Mouse (Mus musculus): ENCODE measurements around the gene St6galnac6. TPM values are rescaled to one million over a fixed set of nuclear protein-coding genes. Genes with fewer than 3 reads are reported as not detected.

Gene St6galnac6
- polyA plus RNA-seq, 1 experiment from 2014 or later: 7.0 TPM

DNA sequence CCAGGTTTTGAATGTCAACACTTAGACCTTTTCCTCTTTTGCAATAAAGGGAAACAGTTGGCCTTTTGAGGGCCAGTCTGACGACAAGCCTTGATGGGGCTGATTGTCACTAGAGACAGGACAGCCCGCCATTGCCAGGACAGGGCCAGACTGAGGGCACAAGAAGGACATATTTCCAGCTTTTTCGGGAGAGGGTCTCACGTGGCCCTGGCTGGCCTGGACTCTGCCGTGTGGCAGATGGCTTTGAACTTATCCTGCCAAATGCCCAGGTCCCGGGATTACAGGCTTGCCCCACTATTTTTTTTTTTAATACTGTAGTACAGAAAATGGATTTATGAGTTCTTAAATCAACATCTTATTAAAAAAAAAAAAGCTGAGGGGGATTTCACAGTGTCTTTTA, 8.3 kb upstream of the St6galnac6 start:
- Histone ChIP-seq H3K36me3 (ENCODE audit: control insufficient read depth, insufficient read depth, low read length) (peaks cover 11% of the 10 kb centered on the region; the same call in 1 of the 2 replicates), H3K27me3 (ENCODE audit: control insufficient read depth, insufficient read depth, low read length) (no peaks in the 10 kb centered on the region), H3K4me3 (ENCODE audit: low read length) (no peak overlapping the region), H3K27ac (ENCODE audit: low read depth, low read length) (no peak overlapping the region), H3K4me2 (replicated peaks; ENCODE audit: low read depth, low read length) (no peak overlapping the region), H3K4me1 (ENCODE audit: control insufficient read depth, insufficient read depth, low read length) (peaks cover 12% of the 10 kb centered on the region; the same call in 1 of the 2 replicates), H3K9me3 (ENCODE audit: control insufficient read depth, low read length) (no peaks in the 10 kb centered on the region), H3K9ac (ENCODE audit: low read depth, low read length) (no peak overlapping the region)
- 62% methylated on average over 6 of the region's 6 CpGs for WGBS
- ATAC-seq (ENCODE audit: low FRiP score, low TSS enrichment): no peak

DNA sequence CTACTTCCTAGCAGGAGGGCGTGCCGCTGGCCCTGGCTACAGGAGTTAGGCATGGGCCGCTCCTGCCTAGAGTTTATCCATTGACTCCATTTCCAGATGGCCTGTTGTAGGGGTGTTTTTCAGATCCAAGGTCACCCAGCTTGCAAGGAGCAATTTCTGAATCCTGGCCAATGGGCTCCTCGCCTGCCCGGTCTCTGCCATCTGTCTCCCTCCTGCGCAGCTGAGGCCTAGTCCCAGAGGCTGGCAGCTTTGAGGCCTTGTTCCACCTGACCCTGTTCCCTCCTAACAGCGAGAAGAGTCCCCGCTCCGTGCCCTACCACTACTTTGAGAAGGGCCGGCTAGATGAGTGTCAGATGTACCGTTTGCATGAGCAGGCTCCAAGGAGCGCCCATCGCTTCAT, 2.8 kb upstream of the St6galnac6 start:
- Histone ChIP-seq H3K4me3 (ENCODE audit: low read length) (no peak overlapping the region), H3K36me3 (ENCODE audit: control insufficient read depth, insufficient read depth, low read length) (peaks cover 24% of the 10 kb centered on the region; the same call in 1 of the 2 replicates), H3K9ac (ENCODE audit: low read depth, low read length) (no peak overlapping the region), H3K4me1 (ENCODE audit: control insufficient read depth, insufficient read depth, low read length) (0 out of 2 replicates have a peak, but pooled peaks cover 3% of the 10 kb centered on the region), H3K27ac (ENCODE audit: low read depth, low read length) (no peak overlapping the region), H3K27me3 (ENCODE audit: control insufficient read depth, insufficient read depth, low read length) (no peaks in the 10 kb centered on the region), H3K9me3 (ENCODE audit: control insufficient read depth, low read length) (no peaks in the 10 kb centered on the region), H3K4me2 (replicated peaks; ENCODE audit: low read depth, low read length) (no peak overlapping the region)
- no peak for ATAC-seq (ENCODE audit: low FRiP score, low TSS enrichment)
- 92% methylated on average over 13 of the region's 13 CpGs for WGBS

DNA sequence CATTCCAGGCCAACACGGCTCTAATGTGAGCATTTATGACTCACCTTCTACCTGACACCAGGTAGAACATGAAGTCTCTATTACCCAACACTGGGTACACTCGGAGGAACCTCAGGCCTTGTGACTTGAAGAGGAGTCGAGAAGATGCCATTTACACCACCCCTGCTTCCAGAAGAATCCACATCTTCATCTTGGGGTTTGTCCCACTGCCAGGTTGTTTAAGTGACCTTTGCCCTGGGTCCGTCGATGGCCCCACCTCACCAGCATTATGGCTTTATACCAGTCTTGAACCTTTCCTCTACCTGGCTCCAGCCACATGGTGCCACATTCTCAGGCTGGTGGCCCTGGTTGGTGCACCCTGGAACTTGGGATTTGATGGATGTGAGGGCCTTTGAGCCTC, 2.3 kb upstream of the St6galnac6 start:
- no peak for ATAC-seq (ENCODE audit: low FRiP score, low TSS enrichment)
- Histone ChIP-seq H3K9me3 (ENCODE audit: control insufficient read depth, low read length) (no peaks in the 10 kb centered on the region), H3K9ac (ENCODE audit: low read depth, low read length) (no peak overlapping the region), H3K4me1 (ENCODE audit: control insufficient read depth, insufficient read depth, low read length) (0 out of 2 replicates have a peak, but pooled peaks cover 3% of the 10 kb centered on the region), H3K27me3 (ENCODE audit: control insufficient read depth, insufficient read depth, low read length) (no peaks in the 10 kb centered on the region), H3K4me2 (replicated peaks; ENCODE audit: low read depth, low read length) (no peak overlapping the region), H3K27ac (ENCODE audit: low read depth, low read length) (no peak overlapping the region), H3K4me3 (ENCODE audit: low read length) (no peak overlapping the region), H3K36me3 (ENCODE audit: control insufficient read depth, insufficient read depth, low read length) (peaks cover 24% of the 10 kb centered on the region; the same call in 1 of the 2 replicates)
- 82% methylated on average over 5 of the region's 5 CpGs for WGBS

DNA sequence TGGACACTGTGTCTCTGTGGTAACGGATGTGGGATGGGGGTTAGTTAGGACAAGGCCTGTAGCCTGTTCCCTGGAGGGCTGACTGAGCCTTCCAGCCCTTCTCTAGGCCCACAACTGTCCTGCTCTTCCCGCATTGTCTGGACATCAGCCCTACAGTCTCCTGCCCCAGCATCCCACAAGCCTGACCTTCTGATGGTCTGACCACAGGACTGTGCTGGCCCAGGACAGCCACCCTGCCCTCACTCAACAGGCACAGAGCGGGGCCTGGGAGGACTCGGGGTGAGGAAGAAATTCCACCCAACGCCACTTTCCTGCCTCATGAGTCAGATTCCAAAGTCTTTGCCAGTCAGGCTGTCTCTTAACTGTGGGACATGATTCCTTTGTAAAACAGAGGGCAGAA, 1.8 kb upstream of the St6galnac6 start:
- ATAC-seq (ENCODE audit: low FRiP score, low TSS enrichment): no peak
- H3K27me3 ChIP-seq (ENCODE audit: control insufficient read depth, insufficient read depth, low read length): no peaks in the 10 kb centered on the region
- no peak overlapping the region for H3K27ac ChIP-seq (ENCODE audit: low read depth, low read length)
- no peak overlapping the region for H3K9ac ChIP-seq (ENCODE audit: low read depth, low read length)
- H3K36me3 ChIP-seq (ENCODE audit: control insufficient read depth, insufficient read depth, low read length): peaks cover 24% of the 10 kb centered on the region; the same call in 1 of the 2 replicates
- H3K4me3 ChIP-seq (ENCODE audit: low read length): no peak overlapping the region
- no peak overlapping the region for H3K4me2 ChIP-seq (replicated peaks; ENCODE audit: low read depth, low read length)
- WGBS: 94% methylated on average over 5 of the region's 5 CpGs
- H3K4me1 ChIP-seq (ENCODE audit: control insufficient read depth, insufficient read depth, low read length): 0 out of 2 replicates have a peak, but pooled peaks cover 3% of the 10 kb centered on the region
- H3K9me3 ChIP-seq (ENCODE audit: control insufficient read depth, low read length): no peaks in the 10 kb centered on the region

DNA sequence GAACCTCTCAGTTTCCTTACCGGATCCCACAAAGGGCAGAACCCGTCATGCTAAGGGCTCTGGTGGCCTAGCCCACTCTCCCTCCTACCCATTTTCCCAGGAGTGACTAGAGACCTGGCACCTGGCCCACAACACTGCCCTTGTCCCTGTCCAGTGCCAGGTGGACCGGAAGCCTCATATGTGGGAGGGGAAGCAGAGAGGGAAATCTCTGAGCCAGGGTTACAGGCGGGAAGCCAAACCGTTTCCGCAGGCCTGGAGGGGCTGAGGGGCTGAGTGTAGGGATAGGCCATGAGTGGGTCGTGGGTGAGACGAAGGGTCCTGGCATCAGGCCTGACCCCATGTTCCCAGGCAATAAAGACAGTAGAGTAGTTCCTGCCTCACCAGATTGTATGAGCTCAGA, 1.0 kb upstream of the St6galnac6 start:
- H3K27me3 ChIP-seq (ENCODE audit: control insufficient read depth, insufficient read depth, low read length): no peaks in the 10 kb centered on the region
- peaks cover 24% of the 10 kb centered on the region; the same call in 1 of the 2 replicates for H3K36me3 ChIP-seq (ENCODE audit: control insufficient read depth, insufficient read depth, low read length)
- H3K27ac ChIP-seq (ENCODE audit: low read depth, low read length): no peak overlapping the region
- no peaks in the 10 kb centered on the region for H3K9me3 ChIP-seq (ENCODE audit: control insufficient read depth, low read length)
- 0 out of 2 replicates have a peak, but pooled peaks cover 3% of the 10 kb centered on the region for H3K4me1 ChIP-seq (ENCODE audit: control insufficient read depth, insufficient read depth, low read length)
- no peak overlapping the region for H3K9ac ChIP-seq (ENCODE audit: low read depth, low read length)
- ATAC-seq (ENCODE audit: low FRiP score, low TSS enrichment): no peak
- no peak overlapping the region for H3K4me2 ChIP-seq (replicated peaks; ENCODE audit: low read depth, low read length)
- no peak overlapping the region for H3K4me3 ChIP-seq (ENCODE audit: low read length)
- 83% methylated on average over 8 of the region's 8 CpGs for WGBS

DNA sequence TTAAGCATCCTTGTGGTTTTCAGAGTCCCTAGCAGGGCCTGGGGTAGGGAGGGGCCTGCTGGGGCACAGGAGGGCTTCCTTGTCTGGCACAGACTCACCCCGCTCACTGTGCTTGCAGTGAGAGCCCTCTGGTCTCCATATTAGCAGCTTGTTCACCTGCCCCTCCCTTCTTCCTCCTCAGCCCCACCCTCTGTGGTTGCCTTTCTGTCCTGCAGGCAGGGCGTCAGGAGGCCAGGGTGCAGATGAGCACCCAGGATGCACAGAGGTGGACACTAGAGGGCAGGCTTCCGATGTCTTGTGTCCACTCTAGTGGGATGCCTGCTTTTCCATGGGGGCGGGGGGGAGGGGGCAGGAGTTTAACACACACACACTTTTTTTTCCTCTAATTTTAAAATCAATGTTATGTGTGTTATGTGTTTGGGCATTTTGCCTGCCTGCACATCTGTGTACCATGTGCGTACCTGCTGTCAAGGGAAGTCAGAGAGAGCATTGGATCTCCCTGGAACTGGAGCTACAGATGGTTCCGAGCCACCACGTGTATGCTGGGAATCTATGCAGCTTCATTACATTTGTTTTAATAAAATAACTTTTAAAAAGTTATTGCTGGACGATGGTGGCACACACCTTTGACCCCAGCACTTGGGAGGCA, 2.0 kb downstream of the St6galnac6 start:
- ATAC-seq (ENCODE audit: low FRiP score, low TSS enrichment): 0 out of 2 replicates have a peak, but pooled peaks have one; percentile 36
- Histone ChIP-seq H3K9me3 (ENCODE audit: control insufficient read depth, low read length) (no peaks in the 10 kb centered on the region), H3K27me3 (ENCODE audit: control insufficient read depth, insufficient read depth, low read length) (no peaks in the 10 kb centered on the region), H3K4me3 (ENCODE audit: low read length) (no peak overlapping the region), H3K4me2 (replicated peaks; ENCODE audit: low read depth, low read length) (no peak overlapping the region), H3K36me3 (ENCODE audit: control insufficient read depth, insufficient read depth, low read length) (peaks cover 13% of the 10 kb centered on the region; the same call in 1 of the 2 replicates), H3K4me1 (ENCODE audit: control insufficient read depth, insufficient read depth, low read length) (0 out of 2 replicates have a peak, but pooled peaks cover 3% of the 10 kb centered on the region), H3K9ac (ENCODE audit: low read depth, low read length) (no peak overlapping the region), H3K27ac (ENCODE audit: low read depth, low read length) (no peak overlapping the region)
- 56% methylated on average over 7 of the region's 8 CpGs for WGBS

DNA sequence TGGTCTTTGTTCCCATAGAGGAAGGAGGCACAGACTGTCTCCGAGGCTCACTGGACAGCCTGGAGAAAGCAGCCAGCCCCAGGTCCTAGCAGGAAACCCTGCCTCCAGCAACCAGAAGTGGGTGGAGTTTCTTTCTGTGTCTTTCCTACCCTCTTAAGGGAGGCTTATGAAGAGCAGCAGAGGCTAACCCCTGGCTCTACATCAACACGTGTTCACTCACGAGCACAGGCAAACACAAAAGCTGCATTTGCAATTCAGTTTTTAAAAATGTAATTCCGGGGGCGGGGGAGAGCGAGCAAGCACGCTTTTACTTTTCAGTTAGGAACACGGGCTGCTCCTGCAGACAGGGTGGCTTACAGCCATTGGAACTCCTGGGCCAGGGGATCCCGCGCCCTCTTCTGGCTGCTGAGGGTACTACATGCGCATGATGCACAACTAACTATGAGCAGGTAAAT, 3.1 kb downstream of the St6galnac6 start:
- Histone ChIP-seq H3K27me3 (ENCODE audit: control insufficient read depth, insufficient read depth, low read length) (no peaks in the 10 kb centered on the region), H3K4me3 (ENCODE audit: low read length) (peak overlapping the region; percentile 36), H3K4me1 (ENCODE audit: control insufficient read depth, insufficient read depth, low read length) (peaks cover 4% of the 10 kb centered on the region; the same call in 1 of the 2 replicates), H3K36me3 (ENCODE audit: control insufficient read depth, insufficient read depth, low read length) (peaks cover 3% of the 10 kb centered on the region; the same call in 1 of the 2 replicates), H3K27ac (ENCODE audit: low read depth, low read length) (peak overlapping the region; percentile 63; the same call in 1 of the 2 replicates), H3K9me3 (ENCODE audit: control insufficient read depth, low read length) (no peaks in the 10 kb centered on the region), H3K4me2 (replicated peaks; ENCODE audit: low read depth, low read length) (peak overlapping the region; percentile 49), H3K9ac (ENCODE audit: low read depth, low read length) (0 out of 2 replicates have a peak overlapping the region, but pooled peaks have one; percentile 24)
- ATAC-seq (ENCODE audit: low FRiP score, low TSS enrichment): peak; percentile 68
- WGBS: 1% methylated on average over 11 of the region's 11 CpGs

DNA sequence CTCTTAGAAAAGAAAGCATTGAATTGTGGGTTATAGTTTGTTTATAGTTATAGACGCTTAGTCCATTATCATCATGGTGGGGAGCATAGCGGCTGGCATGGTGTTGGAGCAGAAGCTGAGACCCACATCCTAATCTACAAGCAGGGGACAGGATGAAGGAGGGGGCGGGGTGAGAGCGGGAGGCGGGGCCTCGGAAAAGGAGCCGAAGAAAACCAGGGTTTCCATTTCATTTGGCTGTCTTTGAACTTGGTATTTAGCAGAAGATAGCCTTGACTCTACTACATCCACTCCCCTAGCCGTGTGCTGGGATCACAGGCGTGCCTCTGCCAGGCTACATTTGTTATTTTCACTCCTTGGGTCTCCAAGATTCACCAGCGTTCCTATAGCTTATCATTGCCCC, 5.1 kb downstream of the St6galnac6 start:
- 50% methylated on average over 10 of the region's 10 CpGs for WGBS
- ATAC-seq (ENCODE audit: low FRiP score, low TSS enrichment): no peak
- no peak overlapping the region for H3K9ac ChIP-seq (ENCODE audit: low read depth, low read length)
- no peaks in the 10 kb centered on the region for H3K9me3 ChIP-seq (ENCODE audit: control insufficient read depth, low read length)
- H3K27me3 ChIP-seq (ENCODE audit: control insufficient read depth, insufficient read depth, low read length): no peaks in the 10 kb centered on the region
- peaks cover 21% of the 10 kb centered on the region for H3K4me1 ChIP-seq (ENCODE audit: control insufficient read depth, insufficient read depth, low read length)
- H3K36me3 ChIP-seq (ENCODE audit: control insufficient read depth, insufficient read depth, low read length): no peaks in the 10 kb centered on the region
- no peak overlapping the region for H3K4me3 ChIP-seq (ENCODE audit: low read length)
- H3K27ac ChIP-seq (ENCODE audit: low read depth, low read length): no peak overlapping the region
- no peak overlapping the region for H3K4me2 ChIP-seq (replicated peaks; ENCODE audit: low read depth, low read length)
